Mouse (Mus musculus): ENCODE measurements at regions not wholly inside any gene's neighbourhood (a gene's known extent, or its start where the extent isn't known, plus 50 kb on each side); places are given as distances from the start of the nearest gene placed in this dataset.

GRCm38 (mm10) chr7:130049461-130049860, 457.8 kb downstream of the Wdr11 start:
- TF ChIP-seq TAL1 (conservative IDR thresholded peaks at IDR 0.05; ENCODE audit: low read depth, low read length) (no peak), POLR2AphosphoS5 (IDR thresholded peaks at IDR 0.05; ENCODE audit: insufficient replicate concordance, low read depth, low read length) (no peak), CTCF (IDR thresholded peaks at IDR 0.05; ENCODE audit: low read depth, low read length) (no peak), GATA2 (IDR thresholded peaks at IDR 0.05; ENCODE audit: borderline replicate concordance, low read depth, low read length) (no peak), GATA1 (IDR thresholded peaks at IDR 0.05; ENCODE audit: borderline replicate concordance, low read length) (no peak)
- H3K9me3 ChIP-seq (replicated peaks), result peaks cover 59% of the 10 kb centered on the region
- H3K4me1 ChIP-seq (ENCODE audit: insufficient read depth, low read depth, low read length), result no peaks in the 10 kb centered on the region
- ATAC-seq (ENCODE audit: extremely low read depth, insufficient number of reproducible peaks, low FRiP score, poor library complexity, severe bottlenecking) (no peak), DNase-seq (ENCODE audit: low spot score) (no peak)
- H3K36me3 ChIP-seq (replicated peaks), result no peaks in the 10 kb centered on the region
- H3K27me3 ChIP-seq (ENCODE audit: insufficient read depth, low read length), result no peaks in the 10 kb centered on the region
- no peak overlapping the region for H3K4me3 ChIP-seq (ENCODE audit: low read depth, low read length)

GRCm38 (mm10) chr7:130050120-130050519, 458.5 kb downstream of the Wdr11 start:
- H3K4me3 ChIP-seq (ENCODE audit: low read depth, low read length), result no peak overlapping the region
- no peak for DNase-seq (ENCODE audit: low spot score)
- no peak for ATAC-seq (ENCODE audit: extremely low read depth, insufficient number of reproducible peaks, low FRiP score, poor library complexity, severe bottlenecking)
- H3K36me3 ChIP-seq (replicated peaks), result no peaks in the 10 kb centered on the region
- H3K4me1 ChIP-seq (ENCODE audit: insufficient read depth, low read depth, low read length), result no peaks in the 10 kb centered on the region
- TF ChIP-seq POLR2AphosphoS5 (IDR thresholded peaks at IDR 0.05; ENCODE audit: insufficient replicate concordance, low read depth, low read length), result no peak
- TF ChIP-seq GATA1 (IDR thresholded peaks at IDR 0.05; ENCODE audit: borderline replicate concordance, low read length), result no peak
- no peak for TF ChIP-seq GATA2 (IDR thresholded peaks at IDR 0.05; ENCODE audit: borderline replicate concordance, low read depth, low read length)
- TF ChIP-seq TAL1 (conservative IDR thresholded peaks at IDR 0.05; ENCODE audit: low read depth, low read length), result no peak
- TF ChIP-seq CTCF (IDR thresholded peaks at IDR 0.05; ENCODE audit: low read depth, low read length), result no peak
- H3K27me3 ChIP-seq (ENCODE audit: insufficient read depth, low read length), result no peaks in the 10 kb centered on the region
- H3K9me3 ChIP-seq (replicated peaks), result peaks cover 54% of the 10 kb centered on the region

GRCm38 (mm10) chr7:130052376-130052775, 460.7 kb downstream of the Wdr11 start:
- TF ChIP-seq TAL1 (conservative IDR thresholded peaks at IDR 0.05; ENCODE audit: low read depth, low read length) (no peak), CTCF (IDR thresholded peaks at IDR 0.05; ENCODE audit: low read depth, low read length) (no peak), GATA1 (IDR thresholded peaks at IDR 0.05; ENCODE audit: borderline replicate concordance, low read length) (no peak), GATA2 (IDR thresholded peaks at IDR 0.05; ENCODE audit: borderline replicate concordance, low read depth, low read length) (no peak), POLR2AphosphoS5 (IDR thresholded peaks at IDR 0.05; ENCODE audit: insufficient replicate concordance, low read depth, low read length) (no peak)
- H3K9me3 ChIP-seq (replicated peaks), result peaks cover 41% of the 10 kb centered on the region
- H3K27me3 ChIP-seq (ENCODE audit: insufficient read depth, low read length), result no peaks in the 10 kb centered on the region
- DNase-seq (ENCODE audit: low spot score) (no peak), ATAC-seq (ENCODE audit: extremely low read depth, insufficient number of reproducible peaks, low FRiP score, poor library complexity, severe bottlenecking) (no peak)
- H3K4me1 ChIP-seq (ENCODE audit: insufficient read depth, low read depth, low read length), result no peaks in the 10 kb centered on the region
- no peaks in the 10 kb centered on the region for H3K36me3 ChIP-seq (replicated peaks)
- no peak overlapping the region for H3K4me3 ChIP-seq (ENCODE audit: low read depth, low read length)

DNA sequence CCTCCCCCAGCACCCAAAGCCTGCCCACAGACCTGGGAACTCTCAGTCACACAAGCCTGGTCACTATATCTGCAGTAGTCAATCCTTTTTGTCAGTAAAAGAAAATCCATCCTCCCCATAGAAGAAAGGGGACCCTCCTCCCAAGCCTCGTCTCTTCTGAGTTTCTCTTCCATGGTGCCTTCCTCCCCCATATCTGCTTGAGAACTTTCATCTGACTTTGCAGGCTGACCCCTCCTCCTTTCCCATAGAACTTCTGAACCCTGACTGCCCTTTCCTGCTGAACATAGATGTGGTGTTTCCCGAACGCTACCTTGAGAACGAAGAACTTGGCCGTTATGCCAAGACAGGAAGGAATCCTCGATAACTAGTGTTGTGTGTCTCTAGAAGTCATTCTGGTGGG, 462.5 kb downstream of the Ate1 start:
- TF ChIP-seq POLR2AphosphoS5 (IDR thresholded peaks at IDR 0.05; ENCODE audit: insufficient replicate concordance, low read depth, low read length) (no peak), CTCF (IDR thresholded peaks at IDR 0.05; ENCODE audit: low read depth, low read length) (no peak), GATA2 (IDR thresholded peaks at IDR 0.05; ENCODE audit: borderline replicate concordance, low read depth, low read length) (no peak), GATA1 (IDR thresholded peaks at IDR 0.05; ENCODE audit: borderline replicate concordance, low read length) (no peak), TAL1 (conservative IDR thresholded peaks at IDR 0.05; ENCODE audit: low read depth, low read length) (no peak)
- no peak overlapping the region for H3K4me3 ChIP-seq (ENCODE audit: low read depth, low read length)
- no peaks in the 10 kb centered on the region for H3K27me3 ChIP-seq (ENCODE audit: insufficient read depth, low read length)
- DNase-seq (ENCODE audit: low spot score), result no peak
- ATAC-seq (ENCODE audit: extremely low read depth, insufficient number of reproducible peaks, low FRiP score, poor library complexity, severe bottlenecking), result no peak
- H3K36me3 ChIP-seq (replicated peaks), result no peaks in the 10 kb centered on the region
- no peaks in the 10 kb centered on the region for H3K4me1 ChIP-seq (ENCODE audit: insufficient read depth, low read depth, low read length)
- H3K9me3 ChIP-seq (replicated peaks), result peaks cover 43% of the 10 kb centered on the region

- no peak overlapping the region for H3K4me3 ChIP-seq (ENCODE audit: low read depth, low read length)
- no peak for TF ChIP-seq GATA1 (IDR thresholded peaks at IDR 0.05; ENCODE audit: borderline replicate concordance, low read length)
- no peak for TF ChIP-seq POLR2AphosphoS5 (IDR thresholded peaks at IDR 0.05; ENCODE audit: insufficient replicate concordance, low read depth, low read length)
- TF ChIP-seq TAL1 (conservative IDR thresholded peaks at IDR 0.05; ENCODE audit: low read depth, low read length), result no peak
- TF ChIP-seq GATA2 (IDR thresholded peaks at IDR 0.05; ENCODE audit: borderline replicate concordance, low read depth, low read length), result no peak
- TF ChIP-seq CTCF (IDR thresholded peaks at IDR 0.05; ENCODE audit: low read depth, low read length), result no peak
- no peak for DNase-seq (ENCODE audit: low spot score)
Measured at GRCm38 (mm10) chr7:130058267-130058666, 461.9 kb downstream of the Ate1 start.

GRCm38 (mm10) chr7:130059684-130060607, 460.2 kb downstream of the Ate1 start:
- ATAC-seq (ENCODE audit: extremely low read depth, insufficient number of reproducible peaks, low FRiP score, poor library complexity, severe bottlenecking) (no peak), DNase-seq (ENCODE audit: low spot score) (no peak)
- H3K4me3 ChIP-seq (ENCODE audit: low read depth, low read length), result no peak overlapping the region
- no peaks in the 10 kb centered on the region for H3K4me1 ChIP-seq (ENCODE audit: insufficient read depth, low read depth, low read length)
- peaks cover 50% of the 10 kb centered on the region for H3K9me3 ChIP-seq (replicated peaks)
- H3K36me3 ChIP-seq (replicated peaks), result no peaks in the 10 kb centered on the region
- TF ChIP-seq GATA1 (IDR thresholded peaks at IDR 0.05; ENCODE audit: borderline replicate concordance, low read length), result no peak
- H3K27me3 ChIP-seq (ENCODE audit: insufficient read depth, low read length), result no peaks in the 10 kb centered on the region

More at GRCm38 (mm10) chr7:130058267-130058666, 461.9 kb downstream of the Ate1 start:
- Histone ChIP-seq H3K4me1 (ENCODE audit: insufficient read depth, low read depth, low read length) (no peaks in the 10 kb centered on the region), H3K9me3 (replicated peaks) (peaks cover 39% of the 10 kb centered on the region), H3K36me3 (replicated peaks) (no peaks in the 10 kb centered on the region), H3K27me3 (ENCODE audit: insufficient read depth, low read length) (no peaks in the 10 kb centered on the region)
- no peak for ATAC-seq (ENCODE audit: extremely low read depth, insufficient number of reproducible peaks, low FRiP score, poor library complexity, severe bottlenecking)

All from G1E (cell line).